Mouse (Mus musculus) liver, postnatal 0 days (tissue): ENCODE data around the gene Hoxb9.

ENCODE experiments used
- CTCF ChIP-seq: sonication (generic); IDR thresholded peaks from 2 replicates; pipeline ENCODE4 v1.5.1; 2016; ENCODE audit warnings: antibody characterized with exemption, low read depth
- EP300 ChIP-seq: IDR thresholded peaks from 2 replicates; pipeline ENCODE4 v1.6.1; 2016; ENCODE audit warnings: antibody characterized with exemption, low read depth, mild to moderate bottlenecking

DNA sequence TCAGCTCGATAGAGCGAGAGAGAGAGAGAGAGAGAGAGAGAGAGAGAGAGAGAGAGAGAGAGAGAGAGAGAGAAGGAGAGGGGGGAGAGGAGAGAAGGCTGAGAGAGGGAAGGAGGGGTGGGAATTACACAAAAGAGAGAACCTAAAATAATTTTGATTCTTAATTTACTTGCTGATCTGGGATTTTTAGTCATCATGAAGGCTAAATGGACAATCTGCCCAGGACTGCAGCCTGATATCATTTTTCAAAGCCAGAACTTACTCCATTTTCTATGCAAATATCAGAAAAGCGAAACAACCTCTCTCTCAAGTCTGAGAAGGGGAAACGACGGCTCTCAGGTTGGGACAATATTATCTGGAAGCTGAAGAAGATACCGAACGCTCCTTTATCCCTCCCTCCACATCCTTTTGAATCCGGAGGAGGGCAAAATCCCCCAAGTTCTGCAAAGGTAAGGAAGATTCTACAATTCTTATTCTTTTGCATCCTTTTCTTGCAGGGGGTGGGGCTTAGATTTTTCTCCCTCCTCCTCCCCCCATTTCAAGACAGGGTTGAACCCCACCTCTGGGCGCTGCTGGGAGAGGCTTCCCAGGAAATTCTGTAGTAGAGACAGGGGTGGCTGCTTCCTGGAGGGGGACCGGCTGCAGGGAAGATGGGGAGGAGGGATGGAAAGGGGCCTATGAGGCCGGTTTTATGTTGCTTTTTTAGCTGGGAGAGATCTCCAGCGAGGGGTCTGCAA lies 21.5 kb downstream of the Hoxb9 start:
- no peak for TF ChIP-seq EP300
- TF ChIP-seq CTCF = no peak
